Mouse (Mus musculus) cortical plate, adult 2 months (tissue): ENCODE measurements at regions not wholly inside any gene's neighbourhood (a gene's known extent, or its start where the extent isn't known, plus 50 kb on each side); places are given as distances from the start of the nearest gene placed in this dataset.

Source experiments
- H3K27ac ChIP-seq: fragments of 200-500 bp; 2 replicates; pipeline ENCODE4 v1.5.1; 2012; ENCODE audit warnings: low read length, control low read depth, inconsistent platforms; ENCODE audit not compliant: insufficient read depth
- H3K4me1 ChIP-seq: fragments of 200-500 bp; 2 replicates; pipeline ENCODE4 v1.6.1; 2011; ENCODE audit warnings: low read length; ENCODE audit not compliant: control insufficient read depth, insufficient read depth
- H3K4me3 ChIP-seq: fragments of 200-500 bp; 2 replicates; pipeline ENCODE4 v1.5.1; 2011; ENCODE audit warnings: mild to moderate bottlenecking, low read length, control low read depth; ENCODE audit not compliant: insufficient read depth
- CTCF ChIP-seq: fragments of 200-500 bp; IDR thresholded peaks from 2 replicates; pipeline ENCODE4 v1.5.1; 2011; ENCODE audit warnings: mild to moderate bottlenecking, control low read depth, low read length; ENCODE audit not compliant: insufficient read depth; ENCODE audit errors: extremely low read depth
- POLR2A ChIP-seq: fragments of 200-500 bp; IDR thresholded peaks from 2 replicates; pipeline ENCODE4 v1.6.1; 2011; ENCODE audit warnings: mild to moderate bottlenecking, low read length, control low read depth; ENCODE audit not compliant: insufficient read depth; ENCODE audit errors: extremely low read depth

DNA sequence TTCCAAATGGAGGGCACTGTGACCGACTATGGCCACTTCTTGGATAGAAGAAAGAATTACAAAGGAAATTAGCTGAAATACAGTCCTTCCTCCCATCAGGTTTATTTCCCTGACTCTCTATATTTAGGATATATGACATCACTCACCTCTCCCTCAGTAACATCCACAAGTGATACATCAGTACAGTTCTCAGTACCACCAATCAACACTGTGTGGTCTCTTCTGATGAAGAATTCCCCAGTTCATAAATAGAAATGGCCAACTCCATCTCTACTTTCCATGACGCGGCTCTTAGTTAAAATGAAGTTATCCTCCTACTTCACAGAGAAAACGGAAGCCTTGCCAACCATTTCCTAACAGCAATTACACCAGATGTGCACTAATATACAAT lies 208.3 kb upstream of the Dio2 start:
- Histone ChIP-seq H3K4me1 (no peaks in the 10 kb centered on the region), H3K4me3 (no peak overlapping the region), H3K27ac (no peak overlapping the region)
- TF ChIP-seq POLR2A (no peak), CTCF (no peak)

- TF ChIP-seq CTCF, result no peak
- no peak for TF ChIP-seq POLR2A
- Histone ChIP-seq H3K4me3 (no peak overlapping the region), H3K27ac (no peak overlapping the region), H3K4me1 (no peaks in the 10 kb centered on the region)
These were observed 207.7 kb upstream of the Dio2 start for GRCm38 (mm10) chr12:90945743-90946527.

DNA sequence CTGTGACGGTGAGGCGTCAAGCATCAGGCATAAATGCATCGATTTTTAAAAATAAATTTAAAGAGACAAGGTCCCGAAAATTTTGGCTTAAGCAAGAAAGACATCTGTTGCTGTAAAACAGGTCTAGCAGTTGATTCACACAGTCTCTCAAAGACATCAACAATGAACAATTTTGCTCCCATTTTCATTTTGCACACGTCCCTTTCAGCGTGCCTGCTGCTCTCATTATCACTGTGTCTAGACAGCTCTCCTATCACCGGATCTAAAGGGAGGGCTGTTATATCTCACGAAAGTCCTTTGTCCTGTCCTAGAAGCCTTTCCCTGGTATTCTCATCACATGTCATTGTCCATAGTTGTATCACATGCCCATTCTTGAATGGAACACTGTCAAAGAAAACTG lies 194.4 kb upstream of the Dio2 start:
- no peak overlapping the region for H3K27ac ChIP-seq

GRCm38 (mm10) chr12:90932201-90932600 lies 194.0 kb upstream of the Dio2 start:
- TF ChIP-seq POLR2A (no peak), CTCF (no peak)
- Histone ChIP-seq H3K4me1 (no peaks in the 10 kb centered on the region), H3K27ac (no peak overlapping the region), H3K4me3 (no peak overlapping the region)

More for the DNA sequence above, 194.4 kb upstream of the Dio2 start:
- no peak for TF ChIP-seq CTCF
- TF ChIP-seq POLR2A, result no peak
- Histone ChIP-seq H3K4me3 (no peak overlapping the region), H3K4me1 (no peaks in the 10 kb centered on the region)

- no peak for TF ChIP-seq CTCF
- TF ChIP-seq POLR2A, result no peak
- H3K4me1 ChIP-seq, result no peaks in the 10 kb centered on the region
- H3K27ac ChIP-seq, result no peak overlapping the region
- H3K4me3 ChIP-seq, result no peak overlapping the region
These were observed 192.0 kb upstream of the Dio2 start for GRCm38 (mm10) chr12:90930091-90930715.

DNA sequence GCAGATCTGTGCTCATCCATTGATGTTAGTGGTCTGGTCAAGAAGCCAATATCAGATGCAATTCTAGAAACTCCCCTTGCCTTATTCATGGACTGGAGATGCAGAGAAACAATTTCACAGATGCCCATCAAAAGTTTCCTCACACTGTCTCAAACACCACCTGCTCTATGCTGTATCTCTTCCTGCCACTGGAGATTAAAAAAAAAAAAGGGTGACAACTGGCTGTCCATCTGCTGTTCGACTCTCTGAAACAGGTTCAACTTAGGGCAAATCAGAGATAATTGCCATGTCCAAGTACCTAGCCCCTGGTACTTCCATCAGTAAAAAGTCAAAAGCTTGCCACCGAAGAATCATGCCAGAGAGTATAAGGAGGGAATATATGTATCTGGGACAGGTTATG lies 185.4 kb upstream of the Dio2 start:
- H3K27ac ChIP-seq, result no peak overlapping the region
- H3K4me3 ChIP-seq, result no peak overlapping the region
- H3K4me1 ChIP-seq, result no peaks in the 10 kb centered on the region
- TF ChIP-seq POLR2A (no peak), CTCF (no peak)

DNA sequence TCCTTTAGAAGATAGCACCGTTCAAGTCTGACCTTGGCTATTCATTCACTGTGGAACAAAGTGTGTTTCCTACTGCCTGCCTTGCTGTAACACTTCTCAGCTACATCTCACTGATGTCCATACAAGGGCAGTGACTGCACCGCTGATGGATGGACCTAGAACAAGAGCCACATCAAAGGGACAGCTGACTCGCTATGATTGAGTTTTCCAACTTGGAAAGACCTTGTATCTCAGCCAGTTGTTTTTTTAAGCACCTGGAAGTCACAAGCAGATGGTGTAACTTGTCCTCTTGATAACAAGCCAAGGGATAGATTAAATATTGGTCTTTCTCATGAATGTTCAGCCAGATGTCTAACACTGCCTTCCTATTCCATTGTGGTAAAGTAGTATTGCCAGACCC lies 184.9 kb upstream of the Dio2 start:
- Histone ChIP-seq H3K27ac (no peak overlapping the region), H3K4me1 (no peaks in the 10 kb centered on the region), H3K4me3 (no peak overlapping the region)
- TF ChIP-seq CTCF, result no peak
- TF ChIP-seq POLR2A, result no peak

DNA sequence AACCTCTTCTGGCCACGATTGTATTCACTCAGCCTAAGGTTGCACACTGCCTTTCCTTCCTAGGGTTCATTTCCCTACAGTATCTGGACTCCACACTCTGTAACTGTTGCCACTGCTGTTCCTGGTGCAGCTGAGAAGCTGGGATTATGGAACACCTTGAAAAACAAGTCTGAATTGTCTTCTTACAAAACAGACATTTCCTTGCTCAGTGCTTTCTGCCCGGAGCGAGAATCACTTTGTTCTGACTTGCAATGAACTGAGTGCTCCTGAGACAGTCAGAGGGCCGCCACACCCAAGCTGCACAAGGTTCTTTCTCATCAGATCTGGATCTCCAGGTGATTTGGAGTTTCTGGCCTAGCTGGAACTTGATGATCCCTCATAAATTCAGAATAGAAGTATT lies 183.0 kb upstream of the Dio2 start:
- TF ChIP-seq POLR2A (no peak), CTCF (no peak)

DNA sequence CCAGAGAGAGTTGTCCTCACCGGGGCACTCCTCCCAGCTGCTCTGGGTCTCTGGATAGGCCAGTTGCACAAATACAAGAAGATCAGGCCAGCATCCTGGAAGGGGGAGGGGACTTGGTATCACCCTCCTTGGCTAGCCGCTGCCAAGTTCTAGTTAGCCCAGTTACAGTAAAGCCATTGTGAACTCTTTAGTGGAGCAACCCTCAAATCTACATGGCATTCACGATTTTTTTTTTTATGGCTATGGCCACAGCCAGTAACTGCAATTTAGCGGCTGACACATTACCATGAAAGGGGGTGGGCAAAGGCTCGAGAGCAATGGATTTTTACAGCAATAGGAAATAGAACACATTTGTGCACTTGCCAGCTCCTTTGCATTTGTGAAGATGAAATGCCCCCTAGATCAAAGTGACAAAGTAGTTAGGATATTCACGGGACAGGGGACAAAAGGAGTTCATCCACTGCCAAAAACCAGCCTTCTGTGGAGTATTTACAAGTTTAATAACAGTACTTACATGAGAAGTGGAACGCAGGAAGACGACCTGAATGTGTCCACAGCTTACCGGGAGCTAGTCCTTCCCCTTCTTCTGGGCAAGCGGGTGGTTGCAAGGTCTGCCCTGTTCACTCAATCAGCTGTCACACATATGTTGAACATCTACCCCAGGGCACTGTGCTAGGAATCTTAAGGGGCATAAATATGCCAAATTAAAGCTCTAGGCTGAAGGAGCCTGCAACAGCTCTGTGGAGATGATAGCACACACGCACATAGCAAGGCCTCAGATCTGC lies 177.9 kb upstream of the Dio2 start:
- no peak for TF ChIP-seq POLR2A
- H3K27ac ChIP-seq, result peak overlapping the region; percentile 38
- no peak overlapping the region for H3K4me3 ChIP-seq

More for the DNA sequence above, 183.0 kb upstream of the Dio2 start:
- H3K4me3 ChIP-seq, result no peak overlapping the region
- H3K4me1 ChIP-seq, result no peaks in the 10 kb centered on the region
- H3K27ac ChIP-seq, result no peak overlapping the region

GRCm38 (mm10) chr12:90903991-90904390 lies 165.8 kb upstream of the Dio2 start:
- H3K4me1 ChIP-seq, result no peaks in the 10 kb centered on the region; the same call in 1 of the 2 replicates
- no peak overlapping the region for H3K4me3 ChIP-seq
- H3K27ac ChIP-seq, result no peak overlapping the region; the same call in 1 of the 2 replicates
- TF ChIP-seq POLR2A (no peak), CTCF (peak; percentile 32; the same call in 1 of the 2 replicates)

More for the DNA sequence above, 177.9 kb upstream of the Dio2 start:
- no peaks in the 10 kb centered on the region for H3K4me1 ChIP-seq
